Mouse (Mus musculus) NIH3T3 (cell line): ENCODE measurements around the gene Prr18.

Experiments used
- DNase-seq: peaks from one replicate; pipeline ENCODE4 v3.0.0-alpha.2; 2012; ENCODE audit warnings: low read depth

Prr18 gene

GRCm38 (mm10) chr17:8340407-8341359 lies 3.4 kb downstream of the Prr18 start:
- no peak for DNase-seq

- DNase-seq, result no peak
Measured at GRCm38 (mm10) chr17:8341360-8341963, 4.2 kb downstream of the Prr18 start.

- DNase-seq, result no peak
Measured at GRCm38 (mm10) chr17:8342706-8343105, 5.4 kb downstream of the Prr18 start.

GRCm38 (mm10) chr17:8343416-8343815 lies 6.2 kb downstream of the Prr18 start:
- DNase-seq, result no peak

GRCm38 (mm10) chr17:8347765-8348285 lies 10.6 kb downstream of the Prr18 start:
- DNase-seq, result peak; percentile 9

GRCm38 (mm10) chr17:8348941-8349340 lies 11.7 kb downstream of the Prr18 start:
- no peak for DNase-seq

GRCm38 (mm10) chr17:8351088-8351487 lies 13.8 kb downstream of the Prr18 start:
- no peak for DNase-seq

GRCm38 (mm10) chr17:8355692-8356091 lies 18.4 kb downstream of the Prr18 start, which contains the start of gene T2:
T2 (plus strand) TSS chr17:8355992.
- no peak for DNase-seq

GRCm38 (mm10) chr17:8357498-8357897 lies 20.2 kb downstream of the Prr18 start:
- no peak for DNase-seq

GRCm38 (mm10) chr17:8360876-8361275 lies 23.6 kb downstream of the Prr18 start:
- DNase-seq, result no peak

GRCm38 (mm10) chr17:8361281-8362103 lies 24.2 kb downstream of the Prr18 start:
- DNase-seq, result peak; percentile 59

GRCm38 (mm10) chr17:8367514-8368480 lies 30.5 kb downstream of the Prr18 start:
- DNase-seq, result peak; percentile 39

- DNase-seq, result no peak
Measured at GRCm38 (mm10) chr17:8368570-8368969, 31.3 kb downstream of the Prr18 start.

GRCm38 (mm10) chr17:8369171-8369570 lies 31.9 kb downstream of the Prr18 start:
- no peak for DNase-seq

GRCm38 (mm10) chr17:8370634-8371229 lies 33.5 kb downstream of the Prr18 start:
- DNase-seq, result no peak

- DNase-seq, result peak; percentile 70
Measured at GRCm38 (mm10) chr17:8371834-8372233, 34.6 kb downstream of the Prr18 start.

GRCm38 (mm10) chr17:8372286-8373046 lies 35.2 kb downstream of the Prr18 start:
- peak; percentile 91 for DNase-seq

GRCm38 (mm10) chr17:8377298-8377697 lies 40.0 kb downstream of the Prr18 start:
- DNase-seq, result no peak

- peak; percentile 38 for DNase-seq
Measured at GRCm38 (mm10) chr17:8385441-8385840, 48.2 kb downstream of the Prr18 start.

GRCm38 (mm10) chr17:8388463-8388862 lies 51.2 kb downstream of the Prr18 start:
- DNase-seq, result no peak
